Mouse (Mus musculus): ENCODE results near the gene Dnmt1. TPM values are rescaled to one million over a fixed set of nuclear protein-coding genes. Genes with fewer than 3 reads are reported as not detected.

Dnmt1 gene
- total RNA-seq, 1 experiment: 122 TPM

DNA sequence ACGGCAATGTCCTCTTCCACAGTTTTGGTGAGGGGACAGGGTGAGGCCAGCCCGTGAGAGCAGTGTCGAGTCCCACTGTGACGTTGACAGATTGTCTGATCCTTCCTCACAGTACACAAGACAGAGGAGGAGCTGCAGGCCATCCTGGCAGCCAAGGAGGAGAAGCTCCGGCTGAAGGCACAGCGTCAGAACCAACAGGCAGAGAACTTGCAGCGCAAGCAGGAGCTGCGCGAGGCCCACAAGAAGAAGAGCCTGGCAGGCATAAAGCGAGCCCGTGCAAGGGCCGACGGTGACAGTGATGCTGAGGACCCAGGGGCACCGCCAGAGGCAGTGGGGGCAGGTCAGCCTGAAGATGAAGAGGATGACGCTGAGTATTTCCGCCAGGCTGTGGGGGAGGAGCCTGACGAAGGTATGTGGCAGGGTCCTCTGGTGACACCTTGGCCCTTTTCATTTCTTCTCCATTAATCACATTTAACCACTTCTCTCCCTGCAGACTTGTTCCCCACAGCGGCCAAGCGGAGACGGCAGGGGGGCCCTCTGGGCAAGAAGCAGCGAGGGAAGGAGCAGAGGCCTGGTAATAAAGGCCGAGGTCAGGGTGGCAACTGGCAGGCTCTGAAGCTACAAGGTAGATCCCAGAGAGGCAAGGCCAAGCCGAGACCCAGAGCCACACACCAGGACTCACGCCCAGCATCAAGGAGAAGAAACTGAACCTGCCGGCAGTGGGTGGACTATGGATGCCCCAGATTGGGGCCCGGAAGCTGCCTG is 68.2 kb downstream of the Dnmt1 start:
- DNase-seq (ENCODE audit: low read depth, low spot score): no peak
- Histone ChIP-seq H3K9ac (ENCODE audit: insufficient read depth, low read depth, low read length, poor library complexity, severe bottlenecking) (peak overlapping the region; percentile 22; the same call in 1 of the 2 replicates), H3K27ac (ENCODE audit: insufficient read depth, low read depth, low read length, poor library complexity, severe bottlenecking) (no peak overlapping the region), H3K36me3 (ENCODE audit: control insufficient read depth, insufficient read depth, low read length, poor library complexity, severe bottlenecking) (peaks cover 70% of the 10 kb centered on the region), H3K4me1 (ENCODE audit: control insufficient read depth in 2 of 2, insufficient read depth in 2 of 2, low read length in 2 of 2, poor library complexity in 1 of 2) (peaks cover 0 to 25% of the 10 kb centered on the region in 2 experiments; a peak in 1 of 4 replicates), H3K9me3 (ENCODE audit: control insufficient read depth, insufficient read depth, low read depth, low read length) (no peaks in the 10 kb centered on the region), H3K4me3 (ENCODE audit: insufficient read depth in 1 of 2, low read depth in 1 of 2, low read length in 2 of 2, poor library complexity in 1 of 2, severe bottlenecking in 1 of 2) (peak overlapping the region in 1 of 2 experiments; percentile 18; a peak in 2 of 4 replicates)
- in situ Hi-C loops (cut with MboI; ENCODE audit: low sequenced_read_pairs in 2 of 2, unreplicated experiment in 2 of 2): loop anchor here in 1 of 2 experiments (10.0 kb wide), 1 partner anchor 113 kb away; the partner anchor contains the start of gene Mrpl4
- TF ChIP-seq MAFK (IDR thresholded peaks at IDR 0.05; ENCODE audit: insufficient read depth, low read depth, low read length) (no peak), HCFC1 (IDR thresholded peaks at IDR 0.05; ENCODE audit: borderline replicate concordance, insufficient read depth, low read length) (no peak), ZNF384 (IDR thresholded peaks at IDR 0.05; ENCODE audit: low read depth, low read length) (no peak), ZC3H11A (IDR thresholded peaks at IDR 0.05; ENCODE audit: borderline replicate concordance, low read depth, low read length) (no peak), CHD2 (IDR thresholded peaks at IDR 0.05; ENCODE audit: low read depth, low read length) (no peak)

DNA sequence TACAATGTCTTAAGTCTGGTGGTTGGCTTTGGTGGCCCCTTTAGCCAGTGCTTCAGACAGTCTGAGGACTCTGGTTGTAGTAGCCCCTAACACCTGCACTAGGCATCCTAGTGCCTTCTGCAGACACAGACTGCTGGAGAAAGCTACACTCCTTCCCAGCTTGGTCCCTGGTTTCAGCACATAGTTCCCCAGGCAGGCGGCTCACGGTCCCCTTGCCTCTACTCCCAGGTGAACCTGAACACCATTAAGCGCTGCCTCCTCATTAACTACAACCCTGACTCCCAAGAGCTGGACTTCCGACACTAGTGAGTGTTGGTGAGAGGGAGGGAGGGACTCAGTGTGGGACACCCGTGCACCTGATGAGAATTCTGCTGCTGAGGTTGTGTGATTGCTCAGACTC is 69.3 kb downstream of the Dnmt1 start:
- TF ChIP-seq ZC3H11A (IDR thresholded peaks at IDR 0.05; ENCODE audit: borderline replicate concordance, low read depth, low read length) (no peak), HCFC1 (IDR thresholded peaks at IDR 0.05; ENCODE audit: borderline replicate concordance, insufficient read depth, low read length) (no peak), ZNF384 (IDR thresholded peaks at IDR 0.05; ENCODE audit: low read depth, low read length) (no peak), MAFK (IDR thresholded peaks at IDR 0.05; ENCODE audit: insufficient read depth, low read depth, low read length) (no peak), CHD2 (IDR thresholded peaks at IDR 0.05; ENCODE audit: low read depth, low read length) (no peak)
- Histone ChIP-seq H3K36me3 (ENCODE audit: control insufficient read depth, insufficient read depth, low read length, poor library complexity, severe bottlenecking) (peaks cover 60% of the 10 kb centered on the region), H3K9ac (ENCODE audit: insufficient read depth, low read depth, low read length, poor library complexity, severe bottlenecking) (peak overlapping the region; percentile 21; the same call in 1 of the 2 replicates), H3K4me1 (ENCODE audit: control insufficient read depth in 2 of 2, insufficient read depth in 2 of 2, low read length in 2 of 2, poor library complexity in 1 of 2) (peaks cover 0 to 23% of the 10 kb centered on the region in 2 experiments; a peak in 1 of 4 replicates), H3K4me3 (ENCODE audit: insufficient read depth in 1 of 2, low read depth in 1 of 2, low read length in 2 of 2, poor library complexity in 1 of 2, severe bottlenecking in 1 of 2) (peak overlapping the region in 1 of 2 experiments; percentile 2; a peak in 1 of 4 replicates), H3K27ac (ENCODE audit: insufficient read depth, low read depth, low read length, poor library complexity, severe bottlenecking) (no peak overlapping the region), H3K9me3 (ENCODE audit: control insufficient read depth, insufficient read depth, low read depth, low read length) (no peaks in the 10 kb centered on the region)
- in situ Hi-C loops (cut with MboI; ENCODE audit: low sequenced_read_pairs in 2 of 2, unreplicated experiment in 2 of 2): loop anchor here in 1 of 2 experiments (10.0 kb wide), 1 partner anchor 114 kb away; the partner anchor contains the start of gene Mrpl4
- no peak for DNase-seq (ENCODE audit: low read depth, low spot score)

DNA sequence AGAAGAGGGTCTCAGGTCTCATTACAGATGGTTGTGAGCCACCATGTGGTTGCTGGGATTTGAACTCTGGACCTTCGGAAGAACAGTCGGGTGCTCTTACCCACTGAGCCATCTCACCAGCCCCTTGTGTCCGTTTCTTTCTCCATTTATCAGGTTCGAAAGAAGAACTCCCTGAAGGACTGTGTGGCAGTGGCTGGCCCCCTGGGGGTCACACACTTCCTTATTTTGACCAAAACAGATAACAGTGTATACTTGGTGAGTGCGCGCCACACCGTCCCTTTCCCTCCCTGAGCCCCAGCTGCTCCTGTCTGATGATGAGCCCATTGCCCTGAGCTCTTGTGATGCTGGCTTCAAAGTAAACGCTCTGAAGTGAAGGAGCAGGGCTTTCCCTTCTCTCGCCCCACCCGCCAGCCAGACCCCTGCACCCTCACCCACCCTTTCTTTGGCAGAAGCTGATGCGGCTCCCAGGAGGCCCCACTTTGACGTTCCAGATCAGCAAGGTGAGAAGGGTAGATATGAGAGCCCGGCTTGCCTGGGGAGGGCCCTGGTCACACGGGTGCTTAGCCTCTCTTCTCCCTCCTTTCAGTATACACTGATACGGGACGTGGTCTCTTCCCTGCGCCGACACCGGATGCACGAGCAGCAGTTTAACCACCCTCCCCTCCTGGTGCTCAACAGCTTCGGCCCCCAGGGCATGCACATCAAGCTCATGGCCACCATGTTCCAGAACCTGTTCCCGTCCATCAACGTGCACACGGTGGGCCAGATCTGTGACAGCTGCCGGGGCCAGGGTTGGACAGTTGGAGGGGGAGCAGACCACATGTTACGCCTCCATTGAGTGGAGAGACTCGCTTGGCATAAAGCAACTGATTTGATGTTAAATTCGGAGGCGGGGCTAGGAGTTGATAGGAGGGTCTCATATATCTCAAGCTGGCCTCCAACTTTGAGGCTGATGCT is 70.2 kb downstream of the Dnmt1 start:
- in situ Hi-C loops (cut with MboI; ENCODE audit: low sequenced_read_pairs in 2 of 2, unreplicated experiment in 2 of 2): loop anchor here in 1 of 2 experiments (10.0 kb wide), 1 partner anchor 115 kb away; the partner anchor contains the start of gene Mrpl4
- TF ChIP-seq MAFK (IDR thresholded peaks at IDR 0.05; ENCODE audit: insufficient read depth, low read depth, low read length): no peak
- no peak for TF ChIP-seq CHD2 (IDR thresholded peaks at IDR 0.05; ENCODE audit: low read depth, low read length)
- no peak for TF ChIP-seq ZC3H11A (IDR thresholded peaks at IDR 0.05; ENCODE audit: borderline replicate concordance, low read depth, low read length)
- no peak for TF ChIP-seq ZNF384 (IDR thresholded peaks at IDR 0.05; ENCODE audit: low read depth, low read length)
- no peak for TF ChIP-seq HCFC1 (IDR thresholded peaks at IDR 0.05; ENCODE audit: borderline replicate concordance, insufficient read depth, low read length)
- Histone ChIP-seq H3K27ac (ENCODE audit: insufficient read depth, low read depth, low read length, poor library complexity, severe bottlenecking) (peak overlapping the region; percentile 5), H3K4me3 (ENCODE audit: insufficient read depth in 1 of 2, low read depth in 1 of 2, low read length in 2 of 2, poor library complexity in 1 of 2, severe bottlenecking in 1 of 2) (peak overlapping the region; percentile 54 to 96), H3K4me1 (ENCODE audit: control insufficient read depth in 2 of 2, insufficient read depth in 2 of 2, low read length in 2 of 2, poor library complexity in 1 of 2) (peaks cover 0 to 19% of the 10 kb centered on the region in 2 experiments; a peak in 1 of 4 replicates), H3K36me3 (ENCODE audit: control insufficient read depth, insufficient read depth, low read length, poor library complexity, severe bottlenecking) (peaks cover 51% of the 10 kb centered on the region), H3K9ac (ENCODE audit: insufficient read depth, low read depth, low read length, poor library complexity, severe bottlenecking) (peak overlapping the region; percentile 97), H3K9me3 (ENCODE audit: control insufficient read depth, insufficient read depth, low read depth, low read length) (peaks cover 3% of the 10 kb centered on the region; the same call in 1 of the 2 replicates)
- DNase-seq (ENCODE audit: low read depth, low spot score): no peak

DNA sequence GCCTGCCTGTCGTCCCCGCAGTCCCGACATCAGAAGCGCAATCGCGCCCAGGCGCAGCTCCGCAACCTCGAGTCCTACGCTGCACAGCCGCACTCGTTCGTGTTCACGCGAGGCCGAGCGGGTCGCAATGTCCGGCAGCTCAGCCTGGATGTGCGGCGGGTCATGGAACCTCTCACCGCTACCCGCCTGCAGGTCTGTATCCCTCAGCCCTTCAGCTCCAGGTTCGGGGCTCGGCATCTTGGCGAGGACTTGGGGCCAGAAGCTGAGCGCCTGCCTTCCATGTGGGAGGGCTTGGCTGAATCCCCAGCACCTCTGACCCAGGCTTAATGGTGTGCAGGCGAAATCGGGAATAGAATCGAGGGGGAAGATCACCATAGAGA is 71.3 kb downstream of the Dnmt1 start:
- peak overlapping the region; percentile 86 to 96 for H3K4me3 ChIP-seq (ENCODE audit: insufficient read depth in 1 of 2, low read depth in 1 of 2, low read length in 2 of 2, poor library complexity in 1 of 2, severe bottlenecking in 1 of 2)
- H3K4me1 ChIP-seq (ENCODE audit: control insufficient read depth in 2 of 2, insufficient read depth in 2 of 2, low read length in 2 of 2, poor library complexity in 1 of 2): peaks cover 0 to 16% of the 10 kb centered on the region in 2 experiments; a peak in 1 of 4 replicates
- TF ChIP-seq HCFC1 (IDR thresholded peaks at IDR 0.05; ENCODE audit: borderline replicate concordance, insufficient read depth, low read length) (no peak; the same call in 1 of the 2 replicates), MAFK (IDR thresholded peaks at IDR 0.05; ENCODE audit: insufficient read depth, low read depth, low read length) (no peak), ZNF384 (IDR thresholded peaks at IDR 0.05; ENCODE audit: low read depth, low read length) (no peak), ZC3H11A (IDR thresholded peaks at IDR 0.05; ENCODE audit: borderline replicate concordance, low read depth, low read length) (no peak), CHD2 (IDR thresholded peaks at IDR 0.05; ENCODE audit: low read depth, low read length) (no peak)
- peaks cover 40% of the 10 kb centered on the region for H3K36me3 ChIP-seq (ENCODE audit: control insufficient read depth, insufficient read depth, low read length, poor library complexity, severe bottlenecking)
- no peak for DNase-seq (ENCODE audit: low read depth, low spot score)
- H3K9me3 ChIP-seq (ENCODE audit: control insufficient read depth, insufficient read depth, low read depth, low read length): peaks cover 3% of the 10 kb centered on the region; the same call in 1 of the 2 replicates
- H3K27ac ChIP-seq (ENCODE audit: insufficient read depth, low read depth, low read length, poor library complexity, severe bottlenecking): peak overlapping the region; percentile 85
- H3K9ac ChIP-seq (ENCODE audit: insufficient read depth, low read depth, low read length, poor library complexity, severe bottlenecking): peak overlapping the region; percentile 97
- in situ Hi-C loops (cut with MboI; ENCODE audit: low sequenced_read_pairs in 2 of 2, unreplicated experiment in 2 of 2): no loop called here
